Mouse (Mus musculus) G1E (cell line): Measurements from ENCODE around the gene Itih2.

ENCODE experiments used
- CTCF ChIP-seq: IDR thresholded peaks from 2 replicates; pipeline ENCODE4 v1.5.1; 2012; ENCODE audit warnings: low read depth, low read length, inconsistent platforms, mixed read lengths
- GATA1 ChIP-seq: IDR thresholded peaks from 2 replicates; pipeline ENCODE4 v1.6.1; 2012; ENCODE audit warnings: borderline replicate concordance, low read length, inconsistent platforms, mixed read lengths
- POLR2AphosphoS5 ChIP-seq: IDR thresholded peaks from 2 replicates; pipeline ENCODE4 v1.6.1; 2012; ENCODE audit warnings: low read depth, low read length, inconsistent platforms; ENCODE audit not compliant: insufficient replicate concordance

- no peak for TF ChIP-seq CTCF
- no peak for TF ChIP-seq GATA1
- no peak for TF ChIP-seq POLR2AphosphoS5
These were observed 48.5 kb downstream of the Itih2 start for GRCm38 (mm10) chr2:10082737-10083136.
